Mouse (Mus musculus) heart, embryonic 13.5 days (tissue): ENCODE measurements at regions not wholly inside any gene's neighbourhood (a gene's known extent, or its start where the extent isn't known, plus 50 kb on each side); places are given as distances from the start of the nearest gene placed in this dataset.

Experiments
- ATAC-seq: fragments of 200-750 bp; cut with Nextera tagmentation; 2 replicates; pipeline ENCODE4 v1.8.0; 2017; ENCODE audit warnings: moderate TSS enrichment; ENCODE audit not compliant: insufficient number of reproducible peaks, low FRiP score, low TSS enrichment; ENCODE audit errors: extremely low read depth
- H3K27ac ChIP-seq: fragments of 300-500 bp; sonication (generic); replicated peaks from 2 replicates; pipeline ENCODE4 v1.5.1; 2015; ENCODE audit warnings: moderate library complexity, mild to moderate bottlenecking, inconsistent platforms
- H3K27me3 ChIP-seq: fragments of 300-500 bp; sonication (generic); replicated peaks from 2 replicates; pipeline ENCODE4 v1.6.1; 2015; ENCODE audit warnings: mild to moderate bottlenecking, inconsistent platforms
- H3K36me3 ChIP-seq: fragments of 300-500 bp; sonication (generic); 2 replicates; pipeline ENCODE4 v1.6.1; 2015; ENCODE audit warnings: mild to moderate bottlenecking, inconsistent platforms
- H3K4me1 ChIP-seq: fragments of 300-500 bp; sonication (generic); 2 replicates; pipeline ENCODE4 v1.6.1; 2015; ENCODE audit warnings: inconsistent platforms
- H3K4me2 ChIP-seq: fragments of 300-500 bp; sonication (generic); 2 replicates; pipeline ENCODE4 v1.6.1; 2015; ENCODE audit warnings: inconsistent platforms, mild to moderate bottlenecking, moderate library complexity
- H3K4me3 ChIP-seq: fragments of 300-500 bp; sonication (generic); 2 replicates; pipeline ENCODE4 v1.5.1; 2015; ENCODE audit warnings: moderate library complexity, mild to moderate bottlenecking, inconsistent platforms
- H3K9ac ChIP-seq: fragments of 300-500 bp; sonication (generic); 2 replicates; pipeline ENCODE4 v1.6.1; 2015; ENCODE audit warnings: inconsistent platforms, mild to moderate bottlenecking, moderate library complexity
- H3K9me3 ChIP-seq: fragments of 300-500 bp; sonication (generic); 2 replicates; pipeline ENCODE4 v1.6.1; 2016; ENCODE audit warnings: inconsistent platforms
- WGBS: fragments of 180-500 bp; shearing (Covaris S2); methylation state at CpG from one replicate; pipeline ENCODE4 v1.1.7; 2015; ENCODE audit warnings: mixed read lengths; 5-methylcytosine and 5-hydroxymethylcytosine counted together

DNA sequence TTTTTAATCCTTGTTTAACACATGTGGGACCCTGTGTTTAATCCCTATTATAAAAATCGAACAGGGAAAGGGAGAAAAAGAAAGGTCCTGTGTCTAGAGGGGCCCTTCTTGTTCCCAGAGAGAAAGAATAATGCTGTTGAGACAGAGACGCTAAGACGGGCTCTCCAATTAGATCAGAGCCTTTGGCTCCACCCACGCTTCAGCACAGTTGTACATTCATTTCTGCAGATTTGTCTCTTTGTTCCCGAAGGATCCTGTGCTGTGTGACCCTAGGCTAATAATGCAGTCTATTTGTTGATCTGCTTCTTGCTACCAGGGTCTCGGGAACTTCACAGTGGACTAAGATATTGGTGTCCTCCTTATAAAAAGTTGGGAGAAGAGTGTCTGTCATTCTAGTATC is 92.0 kb downstream of the Cdc5l start:
- WGBS: 64% methylated on average over 6 of the region's 6 CpGs

DNA sequence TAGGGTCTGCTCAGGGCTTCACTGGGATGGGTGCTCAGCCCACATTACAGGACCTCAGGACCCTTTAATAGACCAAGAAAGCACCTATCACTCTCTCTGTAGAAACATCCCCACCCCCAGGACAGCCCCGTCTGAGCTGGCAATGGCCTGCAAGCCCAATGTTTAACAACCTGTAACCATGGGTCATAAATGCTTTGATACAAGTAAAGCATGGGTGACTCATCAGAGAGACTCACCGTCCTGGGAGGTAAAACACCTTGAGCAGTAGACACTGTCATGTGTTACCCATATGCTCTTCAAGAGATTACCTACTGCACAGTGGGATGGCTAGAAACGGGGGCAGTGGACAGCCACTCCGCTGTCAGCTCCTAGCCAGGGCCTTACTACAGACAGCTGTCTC is 92.7 kb downstream of the Cdc5l start:
- no peak for ATAC-seq
- 72% methylated on average over 4 of the region's 4 CpGs for WGBS

More for the DNA sequence above, 92.0 kb downstream of the Cdc5l start:
- Histone ChIP-seq H3K9ac (no peak overlapping the region), H3K4me3 (no peak overlapping the region), H3K4me1 (no peaks in the 10 kb centered on the region), H3K9me3 (peaks cover 12% of the 10 kb centered on the region), H3K27ac (no peak overlapping the region), H3K4me2 (no peak overlapping the region), H3K36me3 (no peaks in the 10 kb centered on the region), H3K27me3 (no peaks in the 10 kb centered on the region; the same call in 1 of the 2 replicates)
- ATAC-seq: no peak

DNA sequence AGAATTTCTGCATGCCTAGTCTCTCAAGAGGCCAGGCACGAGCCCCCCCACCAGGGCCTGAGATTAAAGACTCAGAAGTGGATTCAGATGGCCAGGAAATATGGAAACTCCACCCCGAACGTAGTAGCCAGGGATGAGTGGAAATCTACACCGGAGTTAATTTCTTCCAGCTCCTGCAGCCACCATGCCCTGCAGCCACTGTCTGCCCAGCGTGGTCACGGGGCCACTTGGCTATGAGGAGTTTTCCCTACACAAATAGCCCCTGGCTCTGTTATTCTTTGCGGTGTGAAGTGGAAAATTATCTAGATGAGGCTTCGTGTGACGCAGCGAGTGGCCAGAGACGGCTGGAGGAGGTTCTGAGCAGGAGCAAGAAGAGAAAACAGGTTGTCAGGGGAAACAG is 94.3 kb downstream of the Cdc5l start:
- WGBS: 49% methylated on average over 11 of the region's 11 CpGs
- no peak overlapping the region for H3K4me2 ChIP-seq
- H3K4me3 ChIP-seq: no peak overlapping the region
- no peaks in the 10 kb centered on the region for H3K4me1 ChIP-seq
- H3K9me3 ChIP-seq: peaks cover 8% of the 10 kb centered on the region
- H3K27ac ChIP-seq: no peak overlapping the region
- no peak overlapping the region for H3K9ac ChIP-seq
- no peaks in the 10 kb centered on the region; the same call in 1 of the 2 replicates for H3K27me3 ChIP-seq
- no peaks in the 10 kb centered on the region for H3K36me3 ChIP-seq
- ATAC-seq: no peak

More for the DNA sequence above, 92.7 kb downstream of the Cdc5l start:
- Histone ChIP-seq H3K4me3 (no peak overlapping the region), H3K9ac (no peak overlapping the region), H3K36me3 (no peaks in the 10 kb centered on the region), H3K4me2 (no peak overlapping the region), H3K27ac (no peak overlapping the region), H3K4me1 (no peaks in the 10 kb centered on the region), H3K9me3 (peaks cover 12% of the 10 kb centered on the region), H3K27me3 (no peaks in the 10 kb centered on the region; the same call in 1 of the 2 replicates)

DNA sequence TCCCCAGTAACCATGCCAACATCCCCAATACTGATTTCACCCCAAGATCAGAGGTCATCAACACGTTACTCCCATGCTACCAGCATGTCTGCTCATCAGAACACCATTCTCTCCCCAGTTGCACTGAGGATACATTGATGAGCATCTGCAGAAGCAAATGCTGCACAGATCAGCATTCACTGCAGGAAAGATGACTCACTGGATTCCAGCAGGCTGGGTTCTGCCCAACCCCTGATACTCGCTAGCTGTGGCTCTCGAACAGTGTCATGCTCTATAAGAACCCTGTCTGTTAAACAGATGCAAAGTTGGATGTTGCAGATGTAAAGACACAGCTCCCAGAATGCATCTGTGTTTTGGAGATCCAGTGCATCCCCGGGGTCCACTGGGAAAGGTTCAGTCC is 95.5 kb downstream of the Cdc5l start:
- WGBS: 66% methylated on average over 4 of the region's 4 CpGs
- ATAC-seq: no peak

DNA sequence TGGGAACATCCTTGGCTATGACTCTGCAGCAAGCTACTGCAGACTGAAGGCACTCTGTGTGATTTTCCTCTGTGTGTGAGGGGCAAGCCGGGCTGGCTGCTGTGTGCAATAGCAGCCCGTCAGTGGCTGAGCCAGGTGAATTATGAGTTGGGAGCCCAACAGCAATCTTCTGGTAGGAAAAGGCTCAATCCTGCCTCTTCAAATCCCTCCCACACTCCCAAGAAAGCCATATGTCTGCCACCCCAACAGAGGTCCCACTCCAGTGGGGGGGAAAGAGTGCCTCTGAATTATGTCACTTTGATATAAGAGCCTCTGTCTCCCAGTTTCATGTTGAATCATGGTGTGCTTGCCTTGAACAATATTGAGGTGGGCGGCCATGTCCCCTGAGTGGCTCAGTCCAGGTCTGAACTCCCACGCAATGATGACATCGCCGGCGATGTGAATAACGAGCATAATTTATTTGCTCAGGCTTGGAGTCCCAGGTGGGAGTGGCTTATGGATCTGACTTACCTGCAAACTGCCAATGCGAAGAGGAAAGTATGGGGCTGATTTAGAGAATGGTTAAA is 97.9 kb downstream of the Cdc5l start:
- Histone ChIP-seq H3K36me3 (no peaks in the 10 kb centered on the region), H3K4me3 (no peak overlapping the region), H3K27me3 (no peaks in the 10 kb centered on the region; the same call in 1 of the 2 replicates), H3K27ac (no peak overlapping the region), H3K9ac (no peak overlapping the region), H3K4me1 (no peaks in the 10 kb centered on the region), H3K4me2 (no peak overlapping the region), H3K9me3 (no peaks in the 10 kb centered on the region)
- 81% methylated on average over 9 of the region's 9 CpGs for WGBS
- ATAC-seq: no peak

More for the DNA sequence above, 95.5 kb downstream of the Cdc5l start:
- Histone ChIP-seq H3K9ac (no peak overlapping the region), H3K27me3 (no peaks in the 10 kb centered on the region; the same call in 1 of the 2 replicates), H3K27ac (no peak overlapping the region), H3K9me3 (no peaks in the 10 kb centered on the region), H3K36me3 (no peaks in the 10 kb centered on the region), H3K4me1 (no peaks in the 10 kb centered on the region), H3K4me2 (no peak overlapping the region), H3K4me3 (no peak overlapping the region)

DNA sequence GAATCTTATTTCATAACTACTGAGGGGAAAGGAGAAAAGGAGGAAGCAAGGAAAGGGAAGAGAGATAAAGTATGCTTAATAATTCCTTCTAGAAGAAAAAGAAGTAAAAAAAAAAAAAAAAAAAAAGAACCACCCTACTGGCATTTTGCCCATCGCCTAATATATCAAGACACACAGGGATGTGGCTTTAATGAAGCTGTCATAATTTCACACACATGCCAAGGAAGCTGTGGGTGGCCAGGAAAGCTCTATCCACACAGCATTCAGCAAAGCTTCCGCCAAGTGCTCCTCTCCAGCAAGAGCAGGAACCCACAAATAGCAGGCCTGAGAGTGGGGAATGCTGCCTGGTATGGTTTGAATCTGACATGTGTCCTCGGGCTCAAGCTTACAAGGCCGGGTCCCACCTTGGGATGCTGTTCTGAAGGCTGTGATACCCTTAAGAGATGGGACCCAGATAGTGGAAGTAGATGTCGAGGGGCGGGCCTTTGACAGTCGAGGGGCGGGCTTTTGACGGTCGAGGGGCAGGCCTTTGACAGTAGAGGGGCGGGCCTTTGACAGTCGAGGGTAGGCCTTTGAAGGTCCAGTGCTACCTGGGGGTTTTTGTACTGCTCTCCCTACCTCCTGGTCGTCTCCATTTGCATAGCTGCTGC is 98.7 kb downstream of the Cdc5l start:
- no peaks in the 10 kb centered on the region for H3K4me1 ChIP-seq
- H3K4me2 ChIP-seq: no peak overlapping the region
- H3K36me3 ChIP-seq: no peaks in the 10 kb centered on the region
- H3K4me3 ChIP-seq: no peak overlapping the region
- no peaks in the 10 kb centered on the region; the same call in 1 of the 2 replicates for H3K27me3 ChIP-seq
- no peak overlapping the region for H3K9ac ChIP-seq
- no peaks in the 10 kb centered on the region for H3K9me3 ChIP-seq
- WGBS: 53% methylated on average over 13 of the region's 13 CpGs
- ATAC-seq: no peak
- H3K27ac ChIP-seq: no peak overlapping the region

DNA sequence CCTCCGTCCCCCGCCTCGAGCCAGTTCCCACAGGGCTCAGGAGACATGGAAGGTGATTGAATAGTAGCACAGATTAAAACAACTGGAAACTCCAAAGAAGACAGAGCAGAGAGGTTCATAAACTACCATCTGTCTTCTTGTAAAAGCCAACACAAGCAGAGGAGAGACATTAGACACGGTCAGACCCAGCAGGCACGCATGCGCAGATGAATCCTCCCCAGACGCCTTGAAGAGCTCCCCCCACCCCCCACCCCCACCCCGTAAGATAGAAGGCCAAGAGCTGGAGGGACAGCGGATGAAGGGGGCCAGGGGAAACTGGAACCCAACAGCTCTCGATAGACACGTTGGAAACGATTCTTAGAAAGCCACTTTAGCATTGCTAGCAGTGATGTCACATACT is 101.2 kb downstream of the Cdc5l start:
- Histone ChIP-seq H3K36me3 (no peaks in the 10 kb centered on the region), H3K27me3 (0 out of 2 replicates have a peak, but pooled peaks cover under 1% of the 10 kb centered on the region), H3K27ac (no peak overlapping the region), H3K4me3 (no peak overlapping the region), H3K4me2 (no peak overlapping the region), H3K9ac (no peak overlapping the region), H3K4me1 (no peaks in the 10 kb centered on the region), H3K9me3 (no peaks in the 10 kb centered on the region)
- ATAC-seq: no peak
- WGBS: 76% methylated on average over 12 of the region's 12 CpGs

DNA sequence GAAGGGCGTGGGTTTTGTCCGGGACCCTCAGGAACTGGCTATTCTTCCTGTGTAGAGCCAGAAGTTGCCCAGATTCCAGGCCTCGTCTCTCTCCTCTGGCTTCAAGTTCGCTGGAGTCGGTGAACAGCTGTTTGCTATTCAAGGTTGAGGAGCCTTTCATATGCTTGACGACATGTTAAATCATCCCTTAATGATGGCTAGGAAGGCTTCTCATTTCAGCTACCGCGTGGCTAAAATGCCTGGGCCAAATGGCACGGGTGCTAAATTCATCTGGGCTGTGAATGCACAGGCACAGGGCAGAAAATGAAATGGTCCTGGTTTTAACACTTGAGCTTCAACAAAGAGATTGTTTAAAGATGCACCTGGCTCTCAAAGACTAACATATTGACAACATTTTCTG is 104.3 kb downstream of the Cdc5l start:
- WGBS: 73% methylated on average over 9 of the region's 9 CpGs
- H3K27ac ChIP-seq: no peak overlapping the region
- ATAC-seq: no peak

DNA sequence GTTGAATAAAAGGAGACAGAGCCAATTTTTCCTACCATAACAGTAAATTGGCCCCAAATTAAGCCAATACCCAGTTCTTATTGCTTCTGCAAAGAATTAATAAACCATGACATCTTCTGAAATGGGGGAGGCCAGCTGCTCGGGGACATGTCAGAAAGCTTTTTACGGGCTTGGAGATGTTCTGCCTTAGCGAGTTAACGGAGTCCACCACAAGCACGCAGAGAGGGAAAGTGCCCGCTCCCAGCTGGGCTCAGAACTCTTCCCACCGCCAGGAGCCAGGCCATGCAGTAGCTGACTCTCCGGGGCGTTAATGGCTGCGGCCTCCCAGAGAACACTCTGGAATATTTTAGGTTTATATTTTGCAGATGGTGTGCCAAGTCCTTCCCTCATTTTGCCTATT is 106.8 kb downstream of the Cdc5l start:
- Histone ChIP-seq H3K9me3 (no peaks in the 10 kb centered on the region), H3K27me3 (peaks cover 5% of the 10 kb centered on the region; the same call in 1 of the 2 replicates), H3K27ac (no peak overlapping the region), H3K9ac (no peak overlapping the region), H3K4me1 (no peaks in the 10 kb centered on the region), H3K36me3 (no peaks in the 10 kb centered on the region), H3K4me3 (no peak overlapping the region), H3K4me2 (no peak overlapping the region)
- 81% methylated on average over 10 of the region's 10 CpGs for WGBS
- ATAC-seq: no peak

More for the DNA sequence above, 104.3 kb downstream of the Cdc5l start:
- H3K4me1 ChIP-seq: no peaks in the 10 kb centered on the region
- H3K27me3 ChIP-seq: 0 out of 2 replicates have a peak, but pooled peaks cover 2% of the 10 kb centered on the region
- no peak overlapping the region for H3K9ac ChIP-seq
- H3K4me2 ChIP-seq: no peak overlapping the region
- no peaks in the 10 kb centered on the region for H3K36me3 ChIP-seq
- H3K9me3 ChIP-seq: no peaks in the 10 kb centered on the region
- no peak overlapping the region for H3K4me3 ChIP-seq

DNA sequence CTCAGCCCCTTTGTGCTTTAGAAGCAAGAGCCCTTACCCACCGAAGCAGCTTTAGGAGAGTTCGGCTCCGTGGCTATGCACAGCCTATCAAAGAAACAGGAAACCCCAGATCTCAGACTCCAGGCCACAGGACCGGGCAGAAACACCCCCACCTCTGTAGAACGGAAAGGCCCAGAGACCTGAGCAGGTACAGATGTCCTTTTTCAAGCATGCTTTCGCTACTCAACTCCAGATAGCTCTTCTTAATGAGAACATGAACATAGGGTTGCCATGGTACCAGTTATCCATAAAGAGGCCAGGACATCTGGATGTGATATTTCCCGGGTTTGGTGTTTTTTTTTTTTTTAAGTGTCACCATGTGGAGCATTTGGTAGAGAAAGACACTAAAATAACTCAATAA is 107.4 kb downstream of the Cdc5l start:
- Histone ChIP-seq H3K4me3 (no peak overlapping the region), H3K9me3 (no peaks in the 10 kb centered on the region)
- ATAC-seq: no peak

DNA sequence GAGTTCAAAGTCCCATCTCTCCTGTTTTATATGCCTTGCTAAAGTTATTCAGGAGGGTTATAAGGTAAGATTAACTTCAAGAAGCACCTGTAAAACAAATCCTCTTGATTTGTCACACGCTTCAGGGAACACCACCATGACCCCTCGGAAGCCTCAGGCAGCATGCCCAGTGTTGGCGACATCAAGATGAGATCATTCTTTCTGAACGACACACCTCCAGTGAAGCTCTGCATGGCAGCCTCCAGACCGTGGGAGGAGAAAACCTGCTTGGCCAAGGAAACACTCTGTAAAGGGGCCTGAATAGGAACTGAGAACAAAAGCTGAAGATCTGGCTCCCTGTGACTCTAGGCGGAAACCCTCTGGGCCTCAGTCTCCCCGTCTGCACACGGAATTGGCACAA is 110.7 kb downstream of the Cdc5l start:
- H3K27ac ChIP-seq: no peak overlapping the region
- ATAC-seq: no peak
- no peaks in the 10 kb centered on the region; the same call in 1 of the 2 replicates for H3K4me1 ChIP-seq
- H3K9ac ChIP-seq: no peak overlapping the region
- H3K4me3 ChIP-seq: no peak overlapping the region
- H3K9me3 ChIP-seq: no peaks in the 10 kb centered on the region
- peaks cover 8% of the 10 kb centered on the region; the same call in 1 of the 2 replicates for H3K27me3 ChIP-seq
- H3K36me3 ChIP-seq: no peaks in the 10 kb centered on the region
- no peak overlapping the region for H3K4me2 ChIP-seq
- whole genome bisulfite sequencing: 59% methylated on average over 8 of the region's 8 CpGs

More for the DNA sequence above, 107.4 kb downstream of the Cdc5l start:
- H3K4me2 ChIP-seq: no peak overlapping the region
- H3K9ac ChIP-seq: no peak overlapping the region
- WGBS: 71% methylated on average over 7 of the region's 7 CpGs
- H3K27ac ChIP-seq: no peak overlapping the region
- peaks cover 8% of the 10 kb centered on the region; the same call in 1 of the 2 replicates for H3K27me3 ChIP-seq
- H3K4me1 ChIP-seq: no peaks in the 10 kb centered on the region
- no peaks in the 10 kb centered on the region for H3K36me3 ChIP-seq

DNA sequence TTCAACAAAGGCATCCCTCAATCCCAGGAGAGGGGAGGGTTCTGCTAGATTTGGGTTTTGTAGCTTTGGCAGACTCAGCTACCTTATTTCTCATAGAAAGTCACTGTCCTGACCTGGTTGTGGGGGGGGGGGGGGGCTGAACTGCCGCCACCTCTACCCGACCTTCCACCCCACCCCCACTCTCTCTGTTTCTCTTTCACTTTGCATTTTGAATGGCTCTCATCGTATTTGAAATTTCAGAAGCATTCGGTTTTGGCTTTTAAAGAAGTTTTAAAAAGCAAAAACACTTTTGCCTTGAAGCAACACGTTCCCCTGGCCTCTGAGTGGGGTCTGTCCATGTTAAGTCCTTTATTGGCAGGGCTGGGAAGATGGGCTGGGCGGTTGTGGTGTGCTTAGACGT is 113.5 kb downstream of the Cdc5l start:
- no peak overlapping the region for H3K4me3 ChIP-seq
- H3K9ac ChIP-seq: no peak overlapping the region
- H3K27ac ChIP-seq: no peak overlapping the region
- no peaks in the 10 kb centered on the region for H3K36me3 ChIP-seq
- H3K4me2 ChIP-seq: no peak overlapping the region
- 62% methylated on average over 7 of the region's 7 CpGs for WGBS
- ATAC-seq: no peak
- no peaks in the 10 kb centered on the region; the same call in 1 of the 2 replicates for H3K4me1 ChIP-seq
- peaks cover 5% of the 10 kb centered on the region; the same call in 1 of the 2 replicates for H3K27me3 ChIP-seq
- H3K9me3 ChIP-seq: no peaks in the 10 kb centered on the region
